Mouse (Mus musculus) forebrain, postnatal 0 days (tissue): ENCODE data around the gene AC161166.1. TPM values are rescaled to one million over a fixed set of nuclear protein-coding genes. Genes with fewer than 3 reads are reported as not detected.

Experiments used
- ATAC-seq: fragments of 200-750 bp; cut with Nextera tagmentation; 2 replicates; pipeline ENCODE4 v1.8.0; 2017; ENCODE audit warnings: mild to moderate bottlenecking, moderate library complexity
- DNase-seq: peaks from one replicate; pipeline ENCODE4 v3.0.0-alpha.2; 2015
- H3K27ac ChIP-seq: fragments of 300-500 bp; sonication (generic); 2 replicates; pipeline ENCODE4 v1.5.1; 2014; ENCODE audit warnings: low read depth, mild to moderate bottlenecking, antibody characterized with exemption, low read length, moderate library complexity, mixed read lengths
- H3K27me3 ChIP-seq: fragments of 300-500 bp; sonication (generic); 2 replicates; pipeline ENCODE4 v1.6.1; 2014; ENCODE audit warnings: mild to moderate bottlenecking, low read length, mixed read lengths; ENCODE audit not compliant: insufficient read depth
- H3K36me3 ChIP-seq: fragments of 300-500 bp; sonication (generic); 2 replicates; pipeline ENCODE4 v1.6.1; 2014; ENCODE audit warnings: mild to moderate bottlenecking, moderate library complexity; ENCODE audit not compliant: insufficient read depth
- H3K4me1 ChIP-seq: fragments of 300-500 bp; sonication (generic); 2 replicates; pipeline ENCODE4 v1.6.1; 2014; ENCODE audit warnings: antibody characterized with exemption; ENCODE audit not compliant: insufficient read depth
- H3K4me2 ChIP-seq: fragments of 300-500 bp; sonication (generic); 2 replicates; pipeline ENCODE4 v1.6.1; 2014; ENCODE audit warnings: low read depth, mild to moderate bottlenecking, moderate library complexity
- H3K4me3 ChIP-seq: fragments of 300-500 bp; sonication (generic); 2 replicates; pipeline ENCODE4 v1.5.1; 2014; ENCODE audit warnings: low read depth, low read length, mixed read lengths
- H3K9ac ChIP-seq: fragments of 300-500 bp; sonication (generic); 2 replicates; pipeline ENCODE4 v1.6.1; 2014; ENCODE audit warnings: mild to moderate bottlenecking
- H3K9me3 ChIP-seq: fragments of 300-500 bp; sonication (generic); 2 replicates; pipeline ENCODE4 v1.6.1; 2016; ENCODE audit warnings: low read length
- CTCF ChIP-seq: sonication (generic); IDR thresholded peaks from 2 replicates; pipeline ENCODE4 v1.5.1; 2016; ENCODE audit warnings: antibody characterized with exemption, control low read depth, low read depth
- WGBS: fragments of 180-500 bp; shearing (Covaris S2); extraction: QIAGEN DNeasy Blood & Tissue Kit; methylation state at CpG from one replicate; pipeline ENCODE4 v1.1.7; 2014; 5-methylcytosine and 5-hydroxymethylcytosine counted together
- polyA plus RNA-seq: library from polyadenylated mRNA; unstranded; fragments of >200 nt; fragmentation: Nextera tagmentation; extraction: Ambion mirVana; gene quantifications from 2 replicates; pipeline ENCODE4 v1.2.1, GENCODE M21; 2015
- total RNA-seq: library from RNA; depleted of rRNA; stranded (reverse); fragments of >200 nt; gene quantifications from 2 replicates; pipeline ENCODE4 v1.2.3, GENCODE M21; 2014

Gene AC161166.1
- total and polyA plus RNA-seq, 2 experiments from 2014 or later: 0.31 TPM; not detected in 1

- Histone ChIP-seq H3K27me3 (no peaks in the 10 kb centered on the region), H3K9ac (0 out of 2 replicates have a peak overlapping the region, but pooled peaks have one; percentile 6), H3K36me3 (peaks cover 29% of the 10 kb centered on the region), H3K9me3 (no peaks in the 10 kb centered on the region), H3K4me3 (no peak overlapping the region), H3K4me2 (peak overlapping the region; percentile 15; the same call in 1 of the 2 replicates), H3K4me1 (peaks cover 14% of the 10 kb centered on the region; the same call in 1 of the 2 replicates), H3K27ac (no peak overlapping the region)
- WGBS: 35% methylated on average over 19 of the region's 19 CpGs
- ATAC-seq: no peak
- no peak for DNase-seq
- TF ChIP-seq CTCF: no peak
These were observed 22.0 kb upstream of the AC161166.1 start for GRCm38 (mm10) chr7:24534301-24534700.

DNA sequence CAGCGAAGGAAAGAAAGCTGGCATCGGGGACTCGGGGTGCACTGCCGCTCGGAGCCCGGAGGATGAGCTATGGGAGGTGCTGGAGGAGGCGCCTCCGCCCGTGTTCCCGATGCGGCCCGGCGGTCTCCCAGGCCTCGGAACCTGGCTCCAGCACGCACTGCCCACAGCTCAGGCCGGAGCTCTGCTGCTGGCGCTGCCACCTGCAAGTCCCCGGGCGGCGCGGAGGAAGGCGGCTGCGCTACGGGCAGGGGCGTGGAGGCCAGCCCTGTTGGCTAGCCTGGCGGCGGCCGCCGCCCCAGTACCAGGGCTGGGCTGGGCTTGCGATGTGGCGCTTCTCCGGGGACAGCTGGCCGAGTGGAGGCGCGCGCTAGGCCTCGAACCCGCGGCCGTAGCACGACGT is 21.6 kb upstream of the AC161166.1 start:
- peak overlapping the region; percentile 22; the same call in 1 of the 2 replicates for H3K9ac ChIP-seq
- H3K4me2 ChIP-seq: peak overlapping the region; percentile 15

DNA sequence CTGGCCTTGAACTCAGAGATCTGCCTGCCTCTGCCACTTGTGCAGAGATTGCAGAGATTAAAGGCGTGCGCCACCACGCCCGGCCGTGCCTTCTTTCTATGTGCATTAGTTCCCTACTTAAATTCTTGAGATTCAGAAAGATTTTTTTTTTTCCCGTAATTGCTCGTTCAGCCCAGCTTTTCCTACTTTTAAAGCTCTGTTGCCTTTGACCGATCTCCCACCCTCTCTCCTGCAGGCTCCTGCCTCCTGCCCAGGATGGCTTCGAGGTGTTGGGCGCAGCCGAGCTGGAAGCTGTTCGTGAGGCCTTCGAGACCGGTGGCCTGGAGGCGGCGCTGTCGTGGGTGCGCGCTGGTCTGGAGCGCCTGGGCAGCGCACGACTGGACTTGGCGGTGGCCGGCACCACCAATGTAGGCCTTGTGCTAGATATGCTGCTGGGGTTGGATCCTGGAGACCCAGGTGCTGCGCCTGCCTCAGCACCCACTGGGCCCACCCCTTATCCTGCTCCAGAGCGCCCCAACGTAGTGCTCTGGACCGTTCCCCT is 20.8 kb upstream of the AC161166.1 start:
- TF ChIP-seq CTCF: peak; percentile 26; the same call in 1 of the 2 replicates
- Histone ChIP-seq H3K4me2 (no peak overlapping the region; the same call in 1 of the 2 replicates), H3K4me1 (peaks cover 14% of the 10 kb centered on the region; the same call in 1 of the 2 replicates), H3K36me3 (peaks cover 29% of the 10 kb centered on the region), H3K9ac (no peak overlapping the region), H3K27me3 (no peaks in the 10 kb centered on the region), H3K9me3 (no peaks in the 10 kb centered on the region), H3K4me3 (no peak overlapping the region), H3K27ac (no peak overlapping the region)
- 64% methylated on average over 28 of the region's 28 CpGs for WGBS
- no peak for DNase-seq
- no peak for ATAC-seq

More for the DNA sequence above, 21.6 kb upstream of the AC161166.1 start:
- no peak for DNase-seq
- no peak for TF ChIP-seq CTCF
- 37% methylated on average over 41 of the region's 42 CpGs for WGBS
- no peak overlapping the region for H3K4me3 ChIP-seq
- no peaks in the 10 kb centered on the region for H3K27me3 ChIP-seq
- no peak for ATAC-seq
- H3K4me1 ChIP-seq: peaks cover 14% of the 10 kb centered on the region; the same call in 1 of the 2 replicates
- H3K9me3 ChIP-seq: no peaks in the 10 kb centered on the region
- H3K36me3 ChIP-seq: peaks cover 29% of the 10 kb centered on the region
- no peak overlapping the region for H3K27ac ChIP-seq

- ATAC-seq (peak; percentile 61), DNase-seq (peak; percentile 82)
- Histone ChIP-seq H3K9ac (peak overlapping the region; percentile 94), H3K4me1 (peaks cover 14% of the 10 kb centered on the region; the same call in 1 of the 2 replicates), H3K36me3 (peaks cover 27% of the 10 kb centered on the region), H3K27me3 (no peaks in the 10 kb centered on the region), H3K9me3 (no peaks in the 10 kb centered on the region), H3K27ac (peak overlapping the region; percentile 93), H3K4me3 (peak overlapping the region; percentile 61), H3K4me2 (peak overlapping the region; percentile 92)
- peak; percentile 84 for TF ChIP-seq CTCF
- under 1% methylated on average over 43 of the region's 43 CpGs for WGBS
These were observed 19.1 kb upstream of the AC161166.1 start for GRCm38 (mm10) chr7:24531211-24531971.

DNA sequence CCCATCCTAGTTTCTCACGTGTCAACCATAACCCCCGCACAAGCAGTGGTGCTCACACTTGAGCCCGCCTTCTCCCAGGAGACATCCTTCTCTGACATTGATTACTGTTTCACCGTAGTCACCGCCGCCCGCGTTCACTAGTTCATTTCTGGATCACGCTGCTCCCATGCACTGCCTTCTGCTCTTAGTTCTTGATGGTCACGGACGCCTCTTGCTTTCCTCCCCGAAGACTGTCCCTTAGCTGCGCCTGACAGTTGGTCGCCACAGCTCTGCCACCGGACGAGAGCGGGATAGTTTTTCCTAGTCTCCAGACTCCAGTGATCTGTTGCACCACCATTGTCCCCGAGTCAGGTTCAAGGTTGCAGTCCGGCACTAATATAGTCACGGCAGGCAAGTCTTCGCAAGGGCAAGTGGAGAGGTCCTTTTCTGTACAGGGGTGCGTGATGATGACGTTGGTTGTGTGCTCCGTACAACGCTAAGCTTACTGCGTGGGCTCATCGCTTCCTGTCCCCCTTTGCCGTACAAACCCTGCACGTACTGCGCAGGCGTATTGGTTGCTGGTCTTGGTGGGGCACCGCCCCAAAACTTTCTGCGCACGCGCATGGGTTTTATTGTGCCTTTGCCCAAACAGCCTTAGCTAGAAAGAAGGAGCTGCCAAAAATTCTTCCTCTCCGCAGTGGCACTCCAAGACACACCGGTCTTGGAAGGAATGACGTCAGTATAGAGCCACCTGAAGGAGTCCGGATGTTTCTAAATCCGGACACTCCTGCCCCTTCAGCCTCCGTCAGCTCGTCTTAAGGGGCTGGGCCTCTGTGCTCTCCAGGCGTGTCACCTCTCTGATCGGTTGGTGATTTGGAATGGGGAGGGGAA is 18.0 kb upstream of the AC161166.1 start, which contains the start of gene Irgq:
Irgq (plus strand) TSS at position 628 of the 870 bp plus-strand sequence.
- Histone ChIP-seq H3K36me3 (peaks cover 17% of the 10 kb centered on the region), H3K9ac (peak within 1 kb of the TSS; percentile 94), H3K27me3 (no peaks in the 10 kb centered on the region), H3K4me3 (peak within 1 kb of the TSS; percentile 61), H3K4me2 (peak within 1 kb of the TSS; percentile 92), H3K27ac (peak within 1 kb of the TSS; percentile 93), H3K9me3 (no peaks in the 10 kb centered on the region), H3K4me1 (peaks cover 14% of the 10 kb centered on the region; the same call in 1 of the 2 replicates)
- ATAC-seq (peak; percentile 95), DNase-seq (peak; percentile 100)
- no peak for TF ChIP-seq CTCF
- under 1% methylated on average over 44 of the region's 44 CpGs for WGBS

GRCm38 (mm10) chr7:24529580-24529979 is 17.3 kb upstream of the AC161166.1 start:
- H3K4me2 ChIP-seq: peak overlapping the region; percentile 92
- H3K27me3 ChIP-seq: no peaks in the 10 kb centered on the region
- ATAC-seq (no peak), DNase-seq (no peak)
- H3K4me3 ChIP-seq: peak overlapping the region; percentile 61
- peaks cover 16% of the 10 kb centered on the region for H3K36me3 ChIP-seq
- peak overlapping the region; percentile 94 for H3K9ac ChIP-seq
- H3K4me1 ChIP-seq: peaks cover 14% of the 10 kb centered on the region; the same call in 1 of the 2 replicates
- 61% methylated on average over 11 of the region's 11 CpGs for WGBS
- no peaks in the 10 kb centered on the region for H3K9me3 ChIP-seq
- H3K27ac ChIP-seq: peak overlapping the region; percentile 93
- TF ChIP-seq CTCF: 0 out of 2 replicates have a peak, but pooled peaks have one; percentile 1
